Mouse (Mus musculus): ENCODE data around the gene Rasgef1b.

Gene Rasgef1b

DNA sequence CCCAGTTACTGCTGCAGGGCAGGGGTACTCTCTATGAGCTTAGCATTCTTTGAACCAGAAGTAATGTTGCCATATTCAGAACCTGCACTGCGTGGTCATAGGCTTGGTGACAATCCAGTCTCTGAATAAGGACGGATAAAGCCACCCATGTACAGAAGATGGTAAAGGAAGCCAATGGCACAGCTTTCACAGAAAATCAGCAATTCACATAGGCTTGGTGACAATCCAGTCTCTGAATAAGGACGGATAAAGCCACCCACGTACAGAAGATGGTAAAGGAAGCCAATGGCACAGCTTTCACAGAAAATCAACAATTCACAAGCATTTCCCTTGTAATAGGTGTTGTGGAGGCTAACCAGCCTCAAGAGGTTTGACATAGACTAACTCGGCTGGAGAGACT, 245.7 kb downstream of the Rasgef1b start:
- no peak for DNase-seq

DNA sequence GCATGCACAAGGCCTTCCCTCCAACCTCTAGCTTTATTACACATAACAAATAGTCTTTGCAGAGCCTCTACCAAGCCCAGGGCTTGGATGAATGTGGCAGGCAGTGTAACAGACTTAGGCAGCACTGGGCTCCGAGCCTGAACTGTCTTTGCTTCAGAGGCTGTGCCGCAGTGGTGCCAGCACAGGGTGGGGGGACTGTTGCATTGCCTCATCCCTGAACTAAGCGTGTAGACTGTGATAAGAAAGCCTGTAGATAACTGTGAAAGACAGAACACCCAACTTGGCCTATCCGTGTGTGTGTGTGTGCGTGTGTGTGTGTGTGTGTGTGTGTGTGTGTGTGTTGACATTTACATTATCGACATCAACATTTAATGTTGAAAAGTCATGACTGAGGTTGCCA, 246.3 kb downstream of the Rasgef1b start:
- no peak for DNase-seq

GRCm38 (mm10) chr5:99482016-99482415, 246.8 kb downstream of the Rasgef1b start:
- DNase-seq, result no peak

DNA sequence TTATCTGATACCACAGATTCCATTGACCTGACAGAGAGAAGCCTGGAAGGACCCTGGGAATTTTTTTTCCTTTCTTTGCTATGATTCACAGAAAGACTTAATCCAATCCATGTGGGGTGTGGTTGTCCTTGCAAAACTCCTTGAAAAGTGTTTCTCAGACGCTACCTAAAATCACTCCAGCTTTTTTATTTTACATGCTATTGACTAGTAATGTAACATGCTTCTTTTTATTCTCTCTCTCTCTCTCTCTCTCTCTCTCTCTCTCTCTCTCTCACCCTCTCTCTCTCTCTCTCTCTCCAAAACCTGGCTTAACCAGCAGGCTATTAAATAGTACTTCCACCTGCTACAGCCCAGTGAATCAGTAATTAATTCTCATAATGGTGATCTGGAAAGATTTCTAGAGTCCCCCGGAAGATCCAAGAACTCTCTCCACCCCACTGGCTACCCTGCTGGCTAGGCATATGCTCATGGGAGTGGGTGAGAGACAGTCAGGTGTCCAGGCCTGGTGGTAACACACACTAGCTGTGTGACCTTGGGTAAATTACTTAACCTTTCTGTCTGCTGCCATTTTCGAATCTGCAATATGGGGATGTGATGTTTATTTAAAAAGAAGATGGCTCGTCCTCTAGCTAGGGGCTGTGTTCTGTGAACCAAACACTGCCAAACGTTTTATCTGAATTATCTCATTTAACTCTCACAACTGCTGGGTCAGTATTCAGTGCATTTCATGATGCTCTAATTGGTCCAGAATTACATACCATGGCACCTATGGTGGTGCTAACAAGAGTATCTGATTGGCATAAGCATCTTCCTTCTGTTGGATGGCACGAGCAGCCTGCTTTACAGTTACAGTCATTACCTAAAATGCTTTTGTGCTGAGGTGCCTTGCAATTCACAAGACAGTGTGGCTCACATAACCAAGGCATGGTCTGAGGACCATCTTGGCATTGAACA, 248.5 kb downstream of the Rasgef1b start:
- no peak for DNase-seq

DNA sequence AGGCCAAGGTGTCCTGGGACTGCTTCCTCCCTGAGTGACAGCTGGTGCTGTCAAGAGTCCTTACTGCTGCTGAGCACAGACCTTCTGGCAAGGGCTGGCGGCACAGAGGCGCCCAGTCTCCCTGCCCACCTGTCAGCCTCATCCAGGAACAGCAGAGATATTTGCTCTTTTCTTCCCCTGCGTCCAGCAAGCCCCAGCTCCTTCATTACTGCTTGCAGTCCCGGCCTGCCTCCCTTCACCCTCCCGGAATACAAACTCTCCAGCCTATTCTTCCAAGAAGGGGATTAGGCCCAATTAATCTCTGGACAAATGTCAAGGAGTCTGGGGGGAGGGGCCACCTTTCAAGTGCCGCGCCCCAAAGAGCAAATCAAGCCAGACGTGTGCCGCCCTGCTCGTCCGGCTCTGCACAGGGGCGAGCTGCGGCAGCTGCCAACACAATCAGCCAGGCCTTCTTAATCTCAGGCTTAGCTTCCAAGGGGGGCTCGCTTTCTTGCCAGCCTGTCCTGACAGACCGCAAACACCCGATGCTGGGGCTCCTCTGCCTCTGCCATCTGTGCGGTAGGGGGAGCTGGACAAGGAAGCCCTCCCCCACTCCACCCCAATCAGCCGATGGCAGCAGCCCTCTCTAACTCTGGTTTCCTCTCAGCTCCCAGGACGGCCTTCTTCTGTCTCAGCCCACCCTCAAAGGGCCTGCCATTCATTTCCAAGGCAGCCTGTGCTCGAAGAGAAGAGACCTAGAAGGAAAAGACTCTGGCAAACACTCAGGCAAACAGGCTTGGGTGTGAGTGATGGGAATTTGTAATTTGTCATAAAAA, 249.4 kb downstream of the Rasgef1b start:
- DNase-seq, result no peak

DNA sequence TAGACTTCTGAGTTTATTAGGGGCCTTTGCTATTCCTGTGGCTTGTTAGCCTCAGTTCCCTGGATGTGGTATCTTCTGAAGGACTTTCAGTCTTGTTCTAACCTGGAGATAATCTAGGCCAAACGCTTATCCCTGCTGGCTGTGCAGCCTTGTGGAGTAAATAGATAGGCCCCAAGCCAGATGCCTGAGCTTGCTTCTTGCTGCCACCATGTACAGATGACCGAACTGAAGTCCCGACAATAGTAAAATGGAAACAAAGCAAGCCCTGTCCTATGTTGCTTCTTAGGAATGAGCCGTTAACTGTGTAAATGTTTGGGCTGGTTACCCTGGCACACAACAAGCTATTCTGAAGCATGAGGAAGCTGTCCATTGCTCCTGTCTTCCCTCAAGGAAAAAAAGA, 250.1 kb downstream of the Rasgef1b start:
- no peak for DNase-seq

DNA sequence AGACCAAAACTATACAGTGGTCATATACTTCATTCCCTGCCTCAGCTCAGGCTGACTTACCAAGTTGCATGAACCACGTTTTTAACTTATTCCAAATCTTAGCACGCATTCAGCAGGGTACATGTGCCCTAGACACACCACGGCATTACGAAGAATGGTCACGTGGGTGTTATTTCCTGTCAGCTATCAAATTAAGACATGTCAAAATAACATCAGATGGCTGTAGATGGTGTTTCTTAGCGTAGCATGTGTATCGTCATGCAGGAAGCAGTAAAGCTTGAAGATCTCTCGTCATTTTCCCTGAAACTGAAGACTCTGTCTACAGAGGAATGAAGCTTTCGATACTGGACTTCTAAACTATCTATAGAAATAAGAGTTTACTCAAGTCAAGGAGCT, 251.4 kb downstream of the Rasgef1b start:
- no peak for DNase-seq

DNA sequence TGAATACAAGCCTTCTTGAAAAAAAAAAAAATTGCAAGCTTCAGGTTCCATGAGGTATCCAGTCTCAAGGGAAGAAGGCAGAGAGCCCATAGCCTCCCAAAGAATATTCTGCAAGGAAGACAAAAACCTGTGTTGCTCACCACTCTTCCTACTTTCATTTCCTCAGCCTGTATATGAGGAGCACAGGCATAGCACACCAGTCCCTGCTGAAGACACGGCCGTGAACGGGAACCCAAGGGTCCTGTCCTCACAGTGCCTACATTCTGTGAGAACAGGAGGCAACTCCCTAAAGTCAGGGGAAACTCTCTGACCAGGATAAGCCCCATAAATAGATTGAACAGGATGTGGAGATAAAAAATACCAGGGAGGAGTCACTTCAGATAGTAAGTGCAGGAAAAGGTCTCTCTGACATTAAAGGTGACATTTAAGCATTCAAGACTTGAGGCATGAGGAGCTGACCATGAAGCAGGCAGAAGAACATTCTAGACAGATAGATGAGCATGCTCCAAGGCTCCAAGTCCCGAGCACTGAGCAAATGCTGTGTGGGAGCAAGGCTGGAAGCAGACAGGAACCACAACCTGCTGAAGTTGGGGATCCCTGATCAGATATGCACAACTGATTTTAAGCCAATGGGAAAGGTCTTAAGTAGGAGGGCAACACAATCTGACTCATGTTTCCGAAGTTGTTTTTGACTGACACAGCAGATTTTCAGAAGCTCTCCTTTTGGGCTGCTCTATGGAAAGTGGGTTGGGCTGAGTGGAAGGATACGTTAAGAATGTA, 252.0 kb downstream of the Rasgef1b start:
- DNase-seq, result no peak

DNA sequence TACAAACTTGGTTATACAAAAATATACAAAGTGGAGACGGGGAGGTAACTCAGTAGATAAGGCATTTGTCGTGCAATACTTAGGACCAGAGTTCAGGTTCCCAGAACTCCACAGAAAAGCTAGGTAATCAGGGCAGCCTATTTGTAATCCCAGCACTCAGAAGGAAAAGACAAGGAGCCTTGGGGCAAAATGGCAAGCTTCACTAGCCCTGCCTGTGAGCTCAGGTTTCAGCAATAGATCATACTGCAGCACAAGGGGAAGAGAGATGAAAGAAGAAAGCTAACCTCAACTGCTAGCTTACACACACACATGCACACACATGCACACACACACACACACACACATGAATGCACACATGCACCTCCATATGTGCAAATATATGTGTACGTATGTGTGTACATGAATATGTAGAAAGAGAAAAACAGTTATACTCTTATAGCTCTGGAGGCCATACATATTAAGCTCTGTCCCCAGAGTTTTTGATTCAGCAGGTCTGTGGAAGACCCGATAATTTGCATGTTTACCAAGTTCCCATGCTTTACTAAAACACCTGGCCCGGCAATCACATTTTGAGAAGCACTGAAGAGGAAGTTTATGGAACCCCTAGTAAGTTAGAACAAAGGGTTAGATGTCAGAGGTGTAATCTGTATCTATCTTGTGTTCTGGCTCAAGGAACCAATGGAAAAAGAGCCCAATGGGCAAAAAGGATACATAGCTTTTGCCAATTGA, 256.1 kb downstream of the Rasgef1b start:
- DNase-seq, result no peak

- no peak for DNase-seq
These were observed 257.1 kb downstream of the Rasgef1b start for GRCm38 (mm10) chr5:99471790-99472189.

DNA sequence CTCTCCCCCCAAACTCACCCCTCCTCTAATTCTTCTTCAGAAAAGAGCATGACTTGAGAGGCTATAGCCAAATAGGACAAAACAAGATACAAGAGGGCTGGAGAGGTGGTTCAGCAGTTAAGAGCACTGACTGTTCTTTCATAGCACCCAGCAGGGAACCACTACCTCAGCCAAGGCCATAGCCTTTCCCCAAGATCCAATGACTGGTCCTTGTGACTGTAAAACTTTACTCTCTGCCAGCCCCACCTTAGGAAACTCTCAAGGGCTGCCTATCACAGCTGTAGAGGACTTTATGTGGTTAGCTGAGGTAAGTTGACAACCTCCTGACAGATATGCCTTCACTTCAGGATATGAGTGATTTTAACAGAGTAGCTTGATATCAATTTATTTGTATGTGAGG, 258.3 kb downstream of the Rasgef1b start:
- no peak for DNase-seq

DNA sequence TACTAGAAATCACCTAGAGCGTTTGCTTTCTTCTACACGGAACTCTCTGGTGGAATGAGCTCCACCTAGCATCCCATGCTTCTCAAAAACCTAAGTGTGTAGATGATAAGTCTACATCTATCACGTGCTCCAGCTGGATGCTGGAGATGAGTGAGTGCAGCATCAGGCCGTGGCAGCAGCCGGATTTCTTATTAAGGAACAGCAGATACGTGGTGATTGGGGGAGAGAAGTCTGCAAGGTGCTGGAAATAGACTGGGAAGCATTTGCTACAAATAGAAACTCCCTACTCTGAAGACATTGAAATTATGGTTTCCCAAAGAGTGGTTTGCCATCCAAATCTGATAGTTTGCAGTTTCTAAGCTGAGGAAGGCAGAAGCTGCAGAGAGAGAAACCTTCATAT, 269.9 kb downstream of the Rasgef1b start:
- DNase-seq, result no peak

- DNase-seq, result no peak
These were observed 271.6 kb downstream of the Rasgef1b start for GRCm38 (mm10) chr5:99457291-99457690.

DNA sequence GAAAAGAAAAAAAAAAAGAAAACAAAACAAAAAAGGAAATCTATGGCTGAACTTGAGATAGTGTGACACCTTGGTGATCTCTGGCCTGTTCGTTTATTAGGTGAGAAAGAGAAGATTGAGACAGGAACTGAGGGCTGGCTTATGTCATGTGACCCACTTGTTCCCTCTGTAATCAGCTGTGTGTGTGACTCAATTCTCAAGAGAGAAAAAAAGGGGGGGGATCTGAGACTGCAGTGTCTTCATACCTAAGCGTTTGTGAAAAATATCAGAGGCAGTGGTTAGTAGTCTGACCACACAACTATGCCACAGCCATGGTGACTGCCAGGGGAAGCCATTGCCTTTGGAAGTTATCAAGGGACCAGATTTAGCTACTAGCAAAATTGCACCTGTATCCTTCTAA, 276.9 kb downstream of the Rasgef1b start:
- DNase-seq, result no peak

DNA sequence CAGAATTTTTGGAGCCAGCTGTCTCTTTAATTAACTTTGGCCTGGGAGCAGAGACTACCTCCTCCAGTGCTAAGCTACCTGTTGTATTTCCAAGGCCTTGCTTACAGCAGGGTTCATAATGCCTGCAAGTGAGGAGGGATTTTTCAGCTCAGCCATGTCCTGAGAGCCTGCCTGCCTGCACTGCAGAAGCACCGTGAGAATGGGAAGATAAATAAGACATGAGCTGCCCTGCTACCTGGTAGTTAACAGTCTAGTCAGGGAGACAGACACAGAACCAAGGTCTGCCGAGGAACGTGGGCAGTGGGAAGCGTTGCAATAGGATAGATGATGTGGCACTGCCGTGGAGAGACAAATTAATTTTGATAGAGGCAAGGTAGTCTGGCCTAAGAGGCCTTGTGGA, 277.4 kb downstream of the Rasgef1b start:
- no peak for DNase-seq

GRCm38 (mm10) chr5:99450994-99451393, 277.9 kb downstream of the Rasgef1b start:
- no peak for DNase-seq

DNA sequence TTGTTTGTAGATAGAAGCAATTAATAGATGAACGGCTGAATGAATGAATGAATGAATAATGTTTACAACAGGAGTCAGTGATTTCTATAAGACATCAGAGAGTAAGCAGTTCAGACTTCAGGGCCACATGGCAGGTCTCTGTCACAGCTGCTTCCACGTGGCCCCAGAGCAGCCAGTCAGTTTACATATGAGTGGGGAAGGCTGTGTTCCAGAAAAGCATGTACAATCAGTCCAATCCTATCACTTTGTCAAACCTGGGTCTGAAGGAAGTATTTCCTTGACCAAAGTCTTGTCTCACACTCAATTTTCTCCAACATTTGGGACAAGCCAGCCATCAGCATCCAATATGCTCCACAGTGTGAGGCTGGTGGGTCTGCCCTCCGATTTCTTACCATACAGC, 278.4 kb downstream of the Rasgef1b start:
- DNase-seq, result no peak

DNA sequence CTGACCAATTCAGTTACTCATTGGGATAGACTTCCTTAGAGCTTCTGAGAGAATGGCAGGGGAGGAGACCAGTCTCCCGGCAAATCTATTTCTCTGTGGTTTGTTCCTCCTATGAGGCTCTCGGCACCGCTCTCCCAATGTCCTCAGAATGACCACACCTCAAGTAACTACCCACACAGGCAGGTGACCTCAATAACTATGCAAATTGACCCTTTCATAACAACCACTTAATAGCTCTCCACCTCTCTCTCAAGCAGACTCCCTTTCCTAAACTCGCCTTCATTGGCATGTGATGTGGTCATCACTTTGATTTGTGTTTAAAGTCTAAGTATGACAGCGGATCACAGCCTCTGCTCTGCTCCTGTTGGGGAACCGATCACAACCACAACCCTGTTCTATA, 281.4 kb downstream of the Rasgef1b start:
- no peak for DNase-seq

- no peak for DNase-seq
These were observed 283.6 kb downstream of the Rasgef1b start for GRCm38 (mm10) chr5:99445242-99445641.

DNA sequence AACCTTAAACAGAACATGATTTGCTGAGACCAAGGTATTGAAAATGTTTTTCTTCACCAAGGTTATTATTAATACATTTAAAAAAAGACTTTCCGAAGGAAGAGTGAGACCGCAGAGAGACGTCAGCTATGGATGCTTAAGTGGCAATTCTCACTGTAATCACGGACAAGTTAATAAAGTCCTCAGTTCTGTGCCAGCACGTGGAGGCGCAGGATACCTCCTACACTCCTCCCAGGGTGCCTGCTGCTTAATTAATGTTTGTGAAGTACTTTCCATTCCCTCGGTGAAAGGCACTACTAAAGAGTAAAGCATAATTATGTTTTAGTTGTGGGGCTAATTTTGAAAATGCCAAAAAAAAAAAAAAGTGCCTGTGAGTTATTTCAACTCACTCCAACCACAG, 284.1 kb downstream of the Rasgef1b start:
- no peak for DNase-seq

GRCm38 (mm10) chr5:99440109-99440508, 288.8 kb downstream of the Rasgef1b start:
- DNase-seq, result no peak

DNA sequence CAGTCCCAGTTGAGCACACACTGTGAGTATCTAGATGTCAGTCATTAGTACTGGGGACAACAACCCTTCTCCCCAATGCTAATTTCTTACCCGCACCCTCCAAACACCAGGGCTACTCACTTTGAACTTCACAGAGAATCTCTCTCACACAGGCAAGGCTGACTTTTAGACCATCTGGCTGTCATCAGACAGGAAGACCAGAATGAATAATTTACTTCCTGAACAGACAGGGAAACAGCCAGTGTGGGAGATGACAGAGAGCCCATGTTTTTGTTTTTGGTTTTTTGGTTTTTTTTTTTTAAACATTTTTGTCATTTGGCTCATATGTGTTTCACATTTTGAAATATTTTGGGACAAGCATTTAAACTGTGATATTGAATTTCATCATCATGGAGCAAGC, 290.3 kb downstream of the Rasgef1b start:
- no peak for DNase-seq

DNA sequence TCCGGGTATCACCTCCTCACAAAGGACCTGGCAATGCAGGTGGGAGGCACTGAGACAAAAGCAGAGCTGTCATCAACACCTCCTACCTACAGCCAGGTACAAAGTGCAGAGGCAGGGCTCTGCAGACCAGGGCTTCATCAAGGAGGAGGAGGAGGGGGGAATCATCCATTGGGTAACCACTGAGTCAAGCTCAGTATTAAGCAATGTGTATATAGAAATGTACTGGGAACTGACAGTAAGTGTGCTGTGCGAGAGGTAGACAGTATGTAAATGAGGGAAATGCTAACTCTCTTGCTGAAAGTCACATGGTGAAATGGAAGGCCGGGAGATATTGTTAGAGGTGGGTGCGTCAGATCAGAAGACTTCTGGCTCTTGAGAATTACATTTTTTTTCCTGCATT, 294.6 kb downstream of the Rasgef1b start:
- no peak for DNase-seq

All from thymus, postnatal 25 days (tissue).